Mouse (Mus musculus) thymus, adult 2 months (tissue): ENCODE measurements around the gene Smug1. TPM values are rescaled to one million over a fixed set of nuclear protein-coding genes. Genes with fewer than 3 reads are reported as not detected.

Experiments
- DNase-seq: peaks from one replicate; pipeline ENCODE4 v3.0.0; 2021
- H3K27ac ChIP-seq: fragments of 200-500 bp; 2 replicates; pipeline ENCODE4 v1.5.1; 2012; ENCODE audit warnings: low read length, control low read depth; ENCODE audit not compliant: control insufficient read depth, insufficient read depth
- H3K27me3 ChIP-seq: fragments of 200-500 bp; 2 replicates; pipeline ENCODE4 v1.6.1; 2012; ENCODE audit warnings: mild to moderate bottlenecking, low read length, moderate library complexity, mixed read lengths; ENCODE audit not compliant: control insufficient read depth, insufficient read depth
- H3K36me3 ChIP-seq: fragments of 200-500 bp; 2 replicates; pipeline ENCODE4 v1.6.1; 2012; ENCODE audit warnings: mild to moderate bottlenecking, low read length, moderate library complexity; ENCODE audit not compliant: control insufficient read depth, insufficient read depth
- H3K4me1 ChIP-seq: fragments of 200-500 bp; replicated peaks from 2 replicates; pipeline ENCODE4 v1.6.1; 2012; ENCODE audit warnings: low read length; ENCODE audit not compliant: control insufficient read depth, insufficient read depth
- H3K4me3 ChIP-seq: fragments of 200-500 bp; 2 replicates; pipeline ENCODE4 v1.5.1; 2012; ENCODE audit warnings: mild to moderate bottlenecking, low read length, control low read depth, moderate library complexity; ENCODE audit not compliant: control insufficient read depth, insufficient read depth
- CTCF ChIP-seq: fragments of 200-500 bp; IDR thresholded peaks from 2 replicates; pipeline ENCODE4 v1.5.1; 2012; ENCODE audit warnings: mild to moderate bottlenecking, control low read depth, low read length, moderate library complexity, borderline replicate concordance; ENCODE audit not compliant: control insufficient read depth, poor library complexity, insufficient read depth; ENCODE audit errors: extremely low read depth
- POLR2A ChIP-seq: fragments of 200-500 bp; IDR thresholded peaks from 2 replicates; pipeline ENCODE4 v1.6.1; 2012; ENCODE audit warnings: mild to moderate bottlenecking, low read length, control low read depth, moderate library complexity; ENCODE audit not compliant: control insufficient read depth, poor library complexity, insufficient read depth; ENCODE audit errors: extremely low read depth
- WGBS: fragments of 180-500 bp; shearing (Covaris S2); methylation state at CpG from one replicate; pipeline ENCODE4 v1.1.7; 2018; 5-methylcytosine and 5-hydroxymethylcytosine counted together
- polyA plus RNA-seq: library from polyadenylated mRNA; depleted of rRNA; stranded (reverse); fragments of >200 nt; gene quantifications from 2 replicates; pipeline ENCODE4 v1.2.3, GENCODE M21; 2012

The Smug1 gene
- polyA plus RNA-seq, 1 experiment, result 25.1 TPM

- TF ChIP-seq POLR2A (peak; percentile 57; the same call in 1 of the 2 replicates), CTCF (no peak)
- peaks cover 5% of the 10 kb centered on the region for H3K4me1 ChIP-seq
- WGBS, result 14% methylated on average over 25 of the region's 25 CpGs
- H3K27ac ChIP-seq, result no peak overlapping the region
- H3K4me3 ChIP-seq, result peak overlapping the region; percentile 72
- no peaks in the 10 kb centered on the region for H3K36me3 ChIP-seq
- DNase-seq, result peak; percentile 90
- H3K27me3 ChIP-seq, result peaks cover 7% of the 10 kb centered on the region; the same call in 1 of the 2 replicates
Observed at GRCm38 (mm10) chr15:103163182-103163919, 3.5 kb downstream of the Smug1 start.

GRCm38 (mm10) chr15:103157585-103157984 is 9.3 kb downstream of the Smug1 start:
- Histone ChIP-seq H3K27ac (no peak overlapping the region), H3K27me3 (no peaks in the 10 kb centered on the region), H3K4me1 (no peaks in the 10 kb centered on the region), H3K36me3 (no peaks in the 10 kb centered on the region), H3K4me3 (no peak overlapping the region)
- TF ChIP-seq CTCF (no peak), POLR2A (no peak)
- no peak for DNase-seq
- 97% methylated on average over 10 of the region's 10 CpGs for WGBS

- H3K36me3 ChIP-seq, result no peaks in the 10 kb centered on the region
- no peaks in the 10 kb centered on the region for H3K27me3 ChIP-seq
- TF ChIP-seq CTCF (no peak), POLR2A (no peak)
- H3K4me3 ChIP-seq, result no peak overlapping the region
- DNase-seq, result no peak
- H3K27ac ChIP-seq, result no peak overlapping the region
- H3K4me1 ChIP-seq, result no peaks in the 10 kb centered on the region
- WGBS, result 96% methylated on average over 7 of the region's 7 CpGs
Observed at GRCm38 (mm10) chr15:103156890-103157289, 10.0 kb downstream of the Smug1 start.

- no peak overlapping the region for H3K27ac ChIP-seq
- TF ChIP-seq CTCF, result no peak
- no peak for TF ChIP-seq POLR2A
- no peaks in the 10 kb centered on the region for H3K4me1 ChIP-seq
- no peaks in the 10 kb centered on the region for H3K27me3 ChIP-seq
- DNase-seq, result no peak
- 92% methylated on average over 32 of the region's 32 CpGs for WGBS
- no peaks in the 10 kb centered on the region for H3K36me3 ChIP-seq
- H3K4me3 ChIP-seq, result no peak overlapping the region
Observed at GRCm38 (mm10) chr15:103155366-103156321, 11.2 kb downstream of the Smug1 start.

GRCm38 (mm10) chr15:103152890-103153610 is 13.8 kb downstream of the Smug1 start:
- no peak for DNase-seq
- no peaks in the 10 kb centered on the region; the same call in none of the 2 replicates for H3K27me3 ChIP-seq
- no peaks in the 10 kb centered on the region for H3K36me3 ChIP-seq
- H3K4me1 ChIP-seq, result no peaks in the 10 kb centered on the region
- H3K4me3 ChIP-seq, result no peak overlapping the region
- TF ChIP-seq CTCF (no peak), POLR2A (no peak)
- WGBS, result 51% methylated on average over 4 of the region's 4 CpGs
- no peak overlapping the region for H3K27ac ChIP-seq

- Histone ChIP-seq H3K27ac (no peak overlapping the region), H3K36me3 (no peaks in the 10 kb centered on the region), H3K4me1 (no peaks in the 10 kb centered on the region), H3K27me3 (peaks cover 4% of the 10 kb centered on the region), H3K4me3 (no peak overlapping the region)
- TF ChIP-seq POLR2A (no peak), CTCF (no peak)
- DNase-seq, result no peak
- WGBS, result 91% methylated on average over 3 of the region's 3 CpGs
Observed at GRCm38 (mm10) chr15:103152371-103152770, 14.5 kb downstream of the Smug1 start.
